Mouse (Mus musculus) heart, embryonic 11.5 days (tissue): ENCODE data around the gene Gmpr. TPM values are rescaled to one million over a fixed set of nuclear protein-coding genes. Genes with fewer than 3 reads are reported as not detected.

Experiments
- ATAC-seq: fragments of 200-750 bp; cut with Nextera tagmentation; replicated peaks from 2 replicates; pipeline ENCODE4 v1.8.0; 2017; ENCODE audit warnings: moderate library complexity; ENCODE audit not compliant: insufficient number of reproducible peaks, low FRiP score, low TSS enrichment
- H3K27ac ChIP-seq: fragments of 300-500 bp; sonication (generic); 2 replicates; pipeline ENCODE4 v1.5.1; 2014; ENCODE audit warnings: mild to moderate bottlenecking, low read depth, low read length
- H3K27me3 ChIP-seq: fragments of 300-500 bp; sonication (generic); 2 replicates; pipeline ENCODE4 v1.6.1; 2014; ENCODE audit warnings: mild to moderate bottlenecking, low read length, mixed read lengths; ENCODE audit not compliant: control insufficient read depth, insufficient read depth
- H3K36me3 ChIP-seq: fragments of 300-500 bp; sonication (generic); 2 replicates; pipeline ENCODE4 v1.6.1; 2014; ENCODE audit warnings: mild to moderate bottlenecking, low read length, moderate library complexity, mixed read lengths; ENCODE audit not compliant: control insufficient read depth, insufficient read depth
- H3K4me1 ChIP-seq: fragments of 300-500 bp; sonication (generic); 2 replicates; pipeline ENCODE4 v1.6.1; 2014; ENCODE audit warnings: low read length; ENCODE audit not compliant: control insufficient read depth, insufficient read depth
- H3K4me2 ChIP-seq: fragments of 300-500 bp; sonication (generic); 2 replicates; pipeline ENCODE4 v1.6.1; 2014; ENCODE audit warnings: mild to moderate bottlenecking, moderate library complexity
- H3K4me3 ChIP-seq: fragments of 300-500 bp; sonication (generic); 2 replicates; pipeline ENCODE4 v1.5.1; 2014; ENCODE audit warnings: low read depth, low read length
- H3K9ac ChIP-seq: fragments of 300-500 bp; sonication (generic); 2 replicates; pipeline ENCODE4 v1.6.1; 2014; ENCODE audit warnings: mild to moderate bottlenecking, low read depth, low read length, moderate library complexity
- H3K9me3 ChIP-seq: fragments of 300-500 bp; sonication (generic); replicated peaks from 2 replicates; pipeline ENCODE4 v1.6.1; 2016; ENCODE audit warnings: low read length; ENCODE audit not compliant: control insufficient read depth
- WGBS: fragments of 180-500 bp; shearing (Covaris S2); extraction: QIAGEN DNeasy Blood & Tissue Kit; methylation state at CpG from one replicate; pipeline ENCODE4 v1.1.7; 2014; ENCODE audit not compliant: insufficient replicate concordance; 5-methylcytosine and 5-hydroxymethylcytosine counted together
- polyA plus RNA-seq: library from polyadenylated mRNA; unstranded; fragments of >200 nt; fragmentation: Nextera tagmentation; extraction: Ambion mirVana; gene quantifications from 2 replicates; pipeline ENCODE4 v1.2.1, GENCODE M21; 2014

Gene Gmpr
- 176 and 191 TPM in 2 replicates for polyA plus RNA-seq

DNA sequence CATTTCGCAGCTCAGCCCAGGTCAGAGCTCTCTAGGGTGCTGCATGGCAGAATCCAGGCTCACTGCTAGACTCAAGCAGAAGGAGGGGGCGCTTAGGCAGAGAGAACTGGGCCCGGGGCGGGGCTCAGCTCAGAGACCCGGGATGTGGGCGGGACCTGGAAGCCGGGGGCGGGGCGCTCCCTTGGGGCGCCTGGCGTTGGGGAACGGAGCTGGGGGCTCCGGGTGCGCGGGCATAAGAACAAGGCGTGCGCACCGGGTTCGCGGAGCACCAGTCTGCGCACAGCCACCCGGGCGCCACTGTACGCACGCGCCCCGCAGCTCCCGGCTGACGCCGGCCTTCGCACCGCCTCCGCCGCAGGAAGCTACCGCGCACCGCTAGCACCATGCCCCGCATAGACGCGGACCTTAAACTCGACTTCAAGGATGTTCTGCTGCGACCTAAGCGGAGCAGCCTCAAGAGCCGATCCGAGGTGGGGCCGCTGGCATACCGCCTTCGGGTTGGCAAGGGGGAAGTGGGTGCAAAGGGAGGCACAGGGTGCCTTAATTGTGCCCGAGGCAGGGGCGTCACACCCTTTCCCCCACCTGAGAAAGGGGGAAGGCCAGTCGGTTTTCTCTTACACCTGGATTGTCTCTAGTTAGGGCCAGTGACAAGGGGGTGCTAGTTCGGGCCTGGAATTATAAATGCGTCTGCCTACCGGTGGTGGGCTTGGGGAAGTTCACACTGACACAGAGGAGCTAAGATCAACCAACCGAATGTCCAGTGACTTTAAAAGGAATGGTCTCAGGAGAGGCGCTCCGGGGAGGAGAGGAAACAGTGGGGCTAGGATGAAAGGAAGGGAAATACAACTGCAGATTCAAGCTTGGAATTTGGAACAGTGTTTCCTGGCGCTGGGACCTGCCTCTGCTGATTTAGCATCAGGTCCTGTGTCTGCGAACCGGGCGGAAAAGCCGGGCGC, at the start of gene Gmpr:
Gene Gmpr (plus strand): TSS at position 171 of the 956 bp plus-strand sequence.
- ATAC-seq = peak; percentile 79
- H3K4me1 ChIP-seq = peaks cover 32% of the 10 kb centered on the region
- H3K9me3 ChIP-seq = no peaks in the 10 kb centered on the region
- H3K4me3 ChIP-seq = peak within 1 kb of the TSS; percentile 75
- WGBS = under 1% methylated on average over 63 of the region's 63 CpGs
- no peaks in the 10 kb centered on the region for H3K36me3 ChIP-seq
- peak within 1 kb of the TSS; percentile 91 for H3K9ac ChIP-seq
- H3K27me3 ChIP-seq = no peaks in the 10 kb centered on the region
- H3K4me2 ChIP-seq = peak within 1 kb of the TSS; percentile 89
- H3K27ac ChIP-seq = peak within 1 kb of the TSS; percentile 94

- H3K4me1 ChIP-seq = peaks cover 15% of the 10 kb centered on the region
- no peak overlapping the region for H3K27ac ChIP-seq
- H3K9me3 ChIP-seq = no peaks in the 10 kb centered on the region
- WGBS = 79% methylated on average over 7 of the region's 7 CpGs
- ATAC-seq = no peak
- H3K9ac ChIP-seq = no peak overlapping the region
- H3K4me2 ChIP-seq = no peak overlapping the region
- H3K27me3 ChIP-seq = no peaks in the 10 kb centered on the region
- H3K36me3 ChIP-seq = no peaks in the 10 kb centered on the region
- no peak overlapping the region for H3K4me3 ChIP-seq
Observed at GRCm38 (mm10) chr13:45457459-45457858, 49.8 kb upstream of the Gmpr start.

DNA sequence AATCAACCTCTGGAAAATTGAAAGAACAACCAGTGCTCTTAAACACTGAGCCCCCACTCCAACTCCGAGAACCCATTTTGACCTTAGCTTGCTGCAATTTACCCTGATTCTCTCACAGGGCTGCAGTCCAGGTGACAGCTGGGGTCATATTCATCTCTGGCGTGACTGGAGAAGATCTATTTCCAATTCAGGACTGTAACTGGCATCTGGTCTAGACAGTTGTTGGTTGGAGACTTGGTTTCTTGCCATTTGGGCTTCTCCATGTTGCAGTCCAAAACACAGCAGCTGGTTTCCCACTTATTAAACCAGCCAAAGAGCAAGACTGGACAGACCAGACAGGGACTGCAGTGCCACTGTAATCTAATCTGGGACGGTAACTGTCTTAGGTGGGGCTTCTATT, 47.1 kb upstream of the Gmpr start:
- H3K27me3 ChIP-seq = no peaks in the 10 kb centered on the region
- H3K9ac ChIP-seq = no peak overlapping the region
- no peak for ATAC-seq
- H3K9me3 ChIP-seq = no peaks in the 10 kb centered on the region
- H3K36me3 ChIP-seq = no peaks in the 10 kb centered on the region
- H3K4me2 ChIP-seq = no peak overlapping the region
- H3K27ac ChIP-seq = no peak overlapping the region
- H3K4me1 ChIP-seq = peaks cover 7% of the 10 kb centered on the region
- 83% methylated on average over 3 of the region's 3 CpGs for WGBS
- no peak overlapping the region for H3K4me3 ChIP-seq

DNA sequence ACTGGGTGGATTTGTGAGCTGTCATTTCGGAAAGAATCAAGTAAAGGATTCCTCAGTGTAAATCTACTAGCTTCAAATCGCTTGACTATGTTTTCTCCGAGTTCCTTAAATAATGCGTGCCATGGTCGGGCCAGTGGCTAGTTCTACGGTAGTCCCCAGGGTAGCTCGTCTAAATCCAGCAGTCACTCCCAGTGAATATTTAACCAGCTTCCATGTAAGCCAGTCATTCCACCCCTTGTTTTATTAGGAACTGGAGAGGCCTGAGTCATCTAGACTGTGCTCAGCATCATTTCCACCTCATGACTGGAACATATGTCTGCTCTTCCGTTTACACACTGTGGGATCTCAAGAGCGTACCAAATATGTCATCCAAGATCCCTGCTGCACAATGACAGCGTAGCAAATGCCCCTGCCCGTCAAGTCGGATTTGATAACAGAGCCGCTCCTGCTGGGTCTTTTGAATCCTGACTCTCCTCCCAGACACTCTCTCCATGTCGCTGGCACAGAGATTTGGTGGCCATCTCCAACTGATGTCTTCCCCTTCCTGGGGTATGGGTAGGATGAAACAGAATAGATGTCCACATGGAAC, 45.8 kb upstream of the Gmpr start:
- H3K27ac ChIP-seq = no peak overlapping the region
- H3K27me3 ChIP-seq = no peaks in the 10 kb centered on the region
- no peak overlapping the region for H3K4me3 ChIP-seq
- H3K4me2 ChIP-seq = no peak overlapping the region
- ATAC-seq = no peak
- H3K36me3 ChIP-seq = no peaks in the 10 kb centered on the region
- H3K9ac ChIP-seq = no peak overlapping the region
- H3K9me3 ChIP-seq = no peaks in the 10 kb centered on the region
- WGBS = 73% methylated on average over 14 of the region's 14 CpGs
- H3K4me1 ChIP-seq = no peaks in the 10 kb centered on the region

DNA sequence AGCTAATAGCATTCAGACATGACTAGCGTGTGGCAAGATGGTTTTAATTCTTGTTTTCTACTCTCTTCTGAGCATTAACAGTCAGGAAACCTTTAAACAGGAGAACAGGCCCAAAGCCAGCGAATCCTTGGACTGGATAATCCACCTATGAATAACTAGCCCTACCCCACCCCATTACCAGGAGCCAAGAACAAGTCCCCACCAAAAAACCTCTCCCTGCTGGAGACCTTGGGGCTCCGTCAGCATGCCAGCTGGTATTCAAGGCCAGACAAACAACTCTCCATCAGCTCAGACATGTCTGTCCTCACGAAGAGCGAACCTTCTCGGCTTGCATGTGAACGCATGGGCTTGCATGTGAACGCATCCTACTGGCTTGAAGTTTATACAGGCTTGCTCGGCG, 41.6 kb upstream of the Gmpr start:
- H3K4me1 ChIP-seq = peaks cover 8% of the 10 kb centered on the region; the same call in 1 of the 2 replicates
- no peak overlapping the region for H3K9ac ChIP-seq
- ATAC-seq = no peak
- H3K36me3 ChIP-seq = no peaks in the 10 kb centered on the region
- 85% methylated on average over 10 of the region's 10 CpGs for WGBS
- no peak overlapping the region for H3K27ac ChIP-seq
- H3K9me3 ChIP-seq = no peaks in the 10 kb centered on the region
- no peak overlapping the region for H3K4me3 ChIP-seq
- H3K27me3 ChIP-seq = no peaks in the 10 kb centered on the region
- no peak overlapping the region for H3K4me2 ChIP-seq

DNA sequence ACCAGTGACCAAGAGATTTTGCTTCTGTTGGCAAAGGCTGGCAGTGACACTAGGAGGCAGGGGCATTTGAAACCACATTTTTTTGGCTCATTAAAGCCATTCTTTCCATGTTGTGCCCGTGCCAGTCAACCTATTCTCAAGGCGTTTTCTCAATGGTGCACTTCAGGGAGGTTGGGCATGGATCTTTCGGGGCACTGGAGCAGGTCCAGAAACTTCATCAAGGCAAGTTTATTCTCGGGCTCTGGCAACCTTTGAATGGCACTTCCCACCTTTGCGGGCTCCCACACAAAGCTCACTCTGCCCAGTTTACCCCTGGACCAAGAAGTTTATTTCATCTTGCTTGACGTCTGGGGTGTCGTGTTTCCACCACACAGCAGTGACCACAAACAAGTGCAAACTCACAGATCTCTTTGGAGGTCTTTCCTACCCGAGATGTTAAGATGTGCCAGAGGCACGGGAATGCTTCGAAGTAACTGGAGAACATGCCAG, 41.2 kb upstream of the Gmpr start:
- Histone ChIP-seq H3K4me1 (peaks cover 8% of the 10 kb centered on the region; the same call in 1 of the 2 replicates), H3K9ac (no peak overlapping the region), H3K27ac (no peak overlapping the region), H3K36me3 (no peaks in the 10 kb centered on the region), H3K4me2 (no peak overlapping the region), H3K9me3 (no peaks in the 10 kb centered on the region), H3K27me3 (no peaks in the 10 kb centered on the region), H3K4me3 (no peak overlapping the region)
- WGBS = 70% methylated on average over 10 of the region's 10 CpGs
- no peak for ATAC-seq

GRCm38 (mm10) chr13:45468751-45469150, 38.5 kb upstream of the Gmpr start:
- Histone ChIP-seq H3K27ac (no peak overlapping the region), H3K27me3 (no peaks in the 10 kb centered on the region)
- ATAC-seq = no peak

DNA sequence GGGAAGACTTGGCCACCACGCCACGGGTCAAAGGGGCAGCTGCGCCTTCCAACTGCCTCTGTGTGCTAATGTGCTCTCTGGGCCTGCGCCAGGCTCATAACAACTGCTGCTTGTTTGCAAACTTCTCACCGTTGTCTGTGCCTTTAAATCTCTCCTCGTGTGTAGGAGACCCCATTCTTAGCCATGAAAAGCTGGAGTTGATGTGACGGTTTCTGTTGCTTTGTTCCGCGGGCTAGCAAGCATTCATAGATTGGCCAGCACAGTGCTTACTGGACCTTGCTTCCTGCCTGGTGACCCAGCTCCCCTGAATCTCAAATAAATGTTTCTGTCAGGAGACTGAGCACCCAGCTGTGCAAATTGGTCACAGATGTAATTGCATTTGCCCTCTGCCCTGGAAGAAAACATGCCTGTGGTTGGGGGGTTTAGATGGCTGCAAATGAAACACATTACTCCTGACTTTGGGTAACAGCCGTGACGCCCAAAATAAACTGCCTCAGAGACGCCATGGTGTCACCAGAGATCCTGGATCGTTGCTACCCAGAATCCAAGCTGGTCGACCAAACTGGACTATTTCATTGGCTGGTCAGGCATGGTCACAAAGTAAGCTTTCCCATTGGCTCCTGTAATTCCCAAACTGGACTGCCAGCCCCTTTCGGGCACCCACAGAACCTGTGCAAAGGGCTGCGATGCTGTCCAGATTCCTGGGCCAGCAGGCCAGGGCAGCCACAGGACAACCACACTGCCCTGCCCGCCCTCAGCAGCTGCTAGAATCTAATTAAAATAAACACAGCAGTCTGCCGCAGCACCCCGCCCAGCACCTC, 37.6 kb upstream of the Gmpr start:
- Histone ChIP-seq H3K36me3 (no peaks in the 10 kb centered on the region), H3K4me3 (no peak overlapping the region), H3K4me2 (no peak overlapping the region), H3K9ac (no peak overlapping the region), H3K27me3 (no peaks in the 10 kb centered on the region), H3K9me3 (no peaks in the 10 kb centered on the region), H3K4me1 (peaks cover 8% of the 10 kb centered on the region; the same call in 1 of the 2 replicates), H3K27ac (no peak overlapping the region)
- WGBS = 50% methylated on average over 19 of the region's 19 CpGs
- ATAC-seq = no peak

More at GRCm38 (mm10) chr13:45468751-45469150, 38.5 kb upstream of the Gmpr start:
- no peak overlapping the region for H3K4me2 ChIP-seq
- 85% methylated on average over 5 of the region's 5 CpGs for WGBS
- H3K4me3 ChIP-seq = no peak overlapping the region
- H3K9me3 ChIP-seq = no peaks in the 10 kb centered on the region
- no peaks in the 10 kb centered on the region for H3K36me3 ChIP-seq
- H3K4me1 ChIP-seq = peaks cover 8% of the 10 kb centered on the region; the same call in 1 of the 2 replicates
- no peak overlapping the region for H3K9ac ChIP-seq
